Mouse (Mus musculus) limb, embryonic 14.5 days (tissue): ENCODE results near the gene Alcam. TPM values are rescaled to one million over a fixed set of nuclear protein-coding genes. Genes with fewer than 3 reads are reported as not detected.

Experiments
- ATAC-seq: fragments of 200-750 bp; cut with Nextera tagmentation; 2 replicates; pipeline ENCODE4 v1.8.0; 2017; ENCODE audit warnings: low read depth, moderate number of reproducible peaks, moderate TSS enrichment; ENCODE audit not compliant: low FRiP score
- DNase-seq: peaks from one replicate; pipeline ENCODE4 v3.0.0-alpha.2; 2015; ENCODE audit warnings: low spot score
- H3K27ac ChIP-seq: fragments of 300-500 bp; sonication (generic); replicated peaks from 2 replicates; pipeline ENCODE4 v1.5.1; 2014; ENCODE audit warnings: low read depth, mild to moderate bottlenecking, low read length, moderate library complexity, mixed read lengths
- H3K27me3 ChIP-seq: fragments of 300-500 bp; sonication (generic); 2 replicates; pipeline ENCODE4 v1.6.1; 2014; ENCODE audit warnings: low read length, mixed read lengths; ENCODE audit not compliant: control insufficient read depth, insufficient read depth
- H3K36me3 ChIP-seq: fragments of 300-500 bp; sonication (generic); 2 replicates; pipeline ENCODE4 v1.6.1; 2014; ENCODE audit warnings: mild to moderate bottlenecking, low read length, moderate library complexity, mixed read lengths; ENCODE audit not compliant: control insufficient read depth, insufficient read depth
- H3K4me1 ChIP-seq: fragments of 300-500 bp; sonication (generic); 2 replicates; pipeline ENCODE4 v1.6.1; 2014; ENCODE audit warnings: antibody characterized with exemption, low read length, mixed read lengths; ENCODE audit not compliant: control insufficient read depth, insufficient read depth
- H3K4me2 ChIP-seq: fragments of 300-500 bp; sonication (generic); replicated peaks from 2 replicates; pipeline ENCODE4 v1.6.1; 2014; ENCODE audit warnings: low read depth, mild to moderate bottlenecking, low read length, moderate library complexity; ENCODE audit not compliant: severe bottlenecking
- H3K4me3 ChIP-seq: fragments of 300-500 bp; sonication (generic); replicated peaks from 2 replicates; pipeline ENCODE4 v1.5.1; 2014; ENCODE audit warnings: low read length
- H3K9ac ChIP-seq: fragments of 300-500 bp; sonication (generic); 2 replicates; pipeline ENCODE4 v1.6.1; 2014; ENCODE audit warnings: mild to moderate bottlenecking, low read depth, low read length, moderate library complexity; ENCODE audit not compliant: severe bottlenecking
- H3K9me3 ChIP-seq: fragments of 300-500 bp; sonication (generic); 2 replicates; pipeline ENCODE4 v1.6.1; 2016; ENCODE audit warnings: low read length; ENCODE audit not compliant: control insufficient read depth
- POLR2A ChIP-seq: fragments of 200-500 bp; IDR thresholded peaks from 2 replicates; pipeline ENCODE4 v1.8.0; 2012; ENCODE audit warnings: inconsistent platforms, mild to moderate bottlenecking, moderate library complexity, borderline replicate concordance; ENCODE audit not compliant: insufficient read depth, insufficient read length; ENCODE audit errors: extremely low read depth
- WGBS: fragments of 180-500 bp; shearing (Covaris S2); extraction: QIAGEN DNeasy Blood & Tissue Kit; methylation state at CpG from one replicate; pipeline ENCODE4 v1.1.7; 2014; 5-methylcytosine and 5-hydroxymethylcytosine counted together
- polyA plus RNA-seq, 2 experiments: library from polyadenylated mRNA; depleted of rRNA in 1 of 2; stranded (reverse) in 1 of 2; unstranded in 1 of 2; fragments of >200 nt; fragmentation: Nextera tagmentation in 1 of 2; extraction: Ambion mirVana in 1 of 2; gene quantifications; 2 replicates each; pipeline versions ENCODE4 v1.2.1 to v1.2.3; 2012 to 2014

Alcam gene
- polyA plus RNA-seq, 2 experiments = 52.2 to 56.0 TPM

- WGBS = 87% methylated on average over 2 of the region's 2 CpGs
- Histone ChIP-seq H3K4me3 (no peak overlapping the region), H3K4me2 (no peak overlapping the region), H3K9me3 (no peaks in the 10 kb centered on the region), H3K4me1 (peaks cover 3% of the 10 kb centered on the region; the same call in 1 of the 2 replicates), H3K9ac (no peak overlapping the region), H3K27me3 (no peaks in the 10 kb centered on the region), H3K27ac (no peak overlapping the region), H3K36me3 (no peaks in the 10 kb centered on the region)
- TF ChIP-seq POLR2A = no peak
- DNase-seq (no peak), ATAC-seq (no peak)
Observed at GRCm38 (mm10) chr16:52307016-52307415, 146.9 kb downstream of the Alcam start.

- Histone ChIP-seq H3K27ac (no peak overlapping the region), H3K4me2 (no peak overlapping the region), H3K36me3 (no peaks in the 10 kb centered on the region), H3K9ac (no peak overlapping the region), H3K9me3 (no peaks in the 10 kb centered on the region), H3K4me3 (no peak overlapping the region), H3K4me1 (peaks cover 3% of the 10 kb centered on the region; the same call in 1 of the 2 replicates), H3K27me3 (no peaks in the 10 kb centered on the region)
- ATAC-seq = no peak
- WGBS = 80% methylated on average over 4 of the region's 4 CpGs
- no peak for DNase-seq
- TF ChIP-seq POLR2A = no peak
Observed at GRCm38 (mm10) chr16:52303532-52303902, 150.4 kb downstream of the Alcam start.

GRCm38 (mm10) chr16:52302790-52303531 is 150.9 kb downstream of the Alcam start:
- ATAC-seq (no peak), DNase-seq (no peak)
- Histone ChIP-seq H3K4me1 (peaks cover 3% of the 10 kb centered on the region; the same call in 1 of the 2 replicates), H3K27ac (no peak overlapping the region), H3K9me3 (no peaks in the 10 kb centered on the region), H3K4me2 (no peak overlapping the region), H3K9ac (no peak overlapping the region), H3K4me3 (no peak overlapping the region), H3K27me3 (no peaks in the 10 kb centered on the region), H3K36me3 (no peaks in the 10 kb centered on the region)
- 43% methylated on average over 9 of the region's 9 CpGs for WGBS
- TF ChIP-seq POLR2A = no peak

- no peaks in the 10 kb centered on the region for H3K36me3 ChIP-seq
- H3K4me2 ChIP-seq = no peak overlapping the region
- no peaks in the 10 kb centered on the region for H3K27me3 ChIP-seq
- no peaks in the 10 kb centered on the region for H3K9me3 ChIP-seq
- H3K9ac ChIP-seq = no peak overlapping the region
- no peak overlapping the region for H3K27ac ChIP-seq
- no peak for TF ChIP-seq POLR2A
- WGBS = 83% methylated on average over 7 of the region's 7 CpGs
- ATAC-seq = no peak
- peaks cover 3% of the 10 kb centered on the region; the same call in 1 of the 2 replicates for H3K4me1 ChIP-seq
- no peak for DNase-seq
- no peak overlapping the region for H3K4me3 ChIP-seq
Observed at GRCm38 (mm10) chr16:52301730-52302129, 152.1 kb downstream of the Alcam start.

- no peak overlapping the region for H3K4me2 ChIP-seq
- H3K9ac ChIP-seq = no peak overlapping the region
- 29% methylated on average over 1 of the region's 1 CpGs for WGBS
- no peaks in the 10 kb centered on the region for H3K9me3 ChIP-seq
- DNase-seq (no peak), ATAC-seq (no peak)
- no peaks in the 10 kb centered on the region for H3K27me3 ChIP-seq
- H3K27ac ChIP-seq = no peak overlapping the region
- H3K4me1 ChIP-seq = no peaks in the 10 kb centered on the region
- peaks cover 10% of the 10 kb centered on the region; the same call in 1 of the 2 replicates for H3K36me3 ChIP-seq
- no peak for TF ChIP-seq POLR2A
- no peak overlapping the region for H3K4me3 ChIP-seq
Observed at GRCm38 (mm10) chr16:52296376-52296775, 157.5 kb downstream of the Alcam start.

GRCm38 (mm10) chr16:52295535-52295934 is 158.3 kb downstream of the Alcam start:
- no peaks in the 10 kb centered on the region for H3K27me3 ChIP-seq
- no peak overlapping the region for H3K27ac ChIP-seq
- no peak for TF ChIP-seq POLR2A
- no peaks in the 10 kb centered on the region for H3K9me3 ChIP-seq
- H3K36me3 ChIP-seq = peaks cover 12% of the 10 kb centered on the region; the same call in 1 of the 2 replicates
- DNase-seq = no peak
- no peak overlapping the region for H3K9ac ChIP-seq
- no peak overlapping the region for H3K4me2 ChIP-seq
- no peak for ATAC-seq
- H3K4me3 ChIP-seq = no peak overlapping the region
- H3K4me1 ChIP-seq = no peaks in the 10 kb centered on the region
